Mouse (Mus musculus) megakaryocyte, embryonic 14.5 days (primary cell): ENCODE measurements around the gene Cabp1.

Source experiments
- FLI1 ChIP-seq: IDR thresholded peaks from 2 replicates; pipeline ENCODE4 v1.6.1; 2012; ENCODE audit warnings: low read length, inconsistent platforms, mixed read lengths
- GATA1 ChIP-seq: IDR thresholded peaks from 3 replicates; pipeline ENCODE4 v1.6.1; 2012; ENCODE audit warnings: mixed read lengths, low read length, inconsistent platforms, borderline replicate concordance

- TF ChIP-seq GATA1 (no peak), FLI1 (no peak)
These were observed 40.3 kb upstream of the Cabp1 start for GRCm38 (mm10) chr5:115234519-115234918.
